Mouse (Mus musculus) liver, adult 2 months (tissue): Measurements from ENCODE around the gene Slc26a8.

Source experiments
- CTCF ChIP-seq: fragments of 200-500 bp; IDR thresholded peaks from 2 replicates; pipeline ENCODE4 v1.5.1; 2011; ENCODE audit warnings: low read depth, low read length, control low read depth
- POLR2A ChIP-seq: fragments of 200-500 bp; IDR thresholded peaks from 2 replicates; pipeline ENCODE4 v1.6.1; 2011; ENCODE audit warnings: low read length, control low read depth; ENCODE audit not compliant: insufficient read depth; ENCODE audit errors: extremely low read depth

- no peak for TF ChIP-seq CTCF
- no peak for TF ChIP-seq POLR2A
Observed at GRCm38 (mm10) chr17:28736486-28736885, 46.5 kb upstream of the Slc26a8 start.
